Mouse (Mus musculus) heart, adult 2 months (tissue): ENCODE results near the gene Ddr1.

Source experiments
- CTCF ChIP-seq: fragments of 200-600 bp; IDR thresholded peaks from 2 replicates; pipeline ENCODE4 v1.8.1; 2022; ENCODE audit warnings: antibody characterized with exemption, mild to moderate bottlenecking, moderate library complexity
- POLR2A ChIP-seq: fragments of 200-500 bp; IDR thresholded peaks from 2 replicates; pipeline ENCODE4 v1.6.1; 2011; ENCODE audit warnings: mild to moderate bottlenecking, low read depth, low read length, control low read depth; ENCODE audit not compliant: insufficient read depth

DNA sequence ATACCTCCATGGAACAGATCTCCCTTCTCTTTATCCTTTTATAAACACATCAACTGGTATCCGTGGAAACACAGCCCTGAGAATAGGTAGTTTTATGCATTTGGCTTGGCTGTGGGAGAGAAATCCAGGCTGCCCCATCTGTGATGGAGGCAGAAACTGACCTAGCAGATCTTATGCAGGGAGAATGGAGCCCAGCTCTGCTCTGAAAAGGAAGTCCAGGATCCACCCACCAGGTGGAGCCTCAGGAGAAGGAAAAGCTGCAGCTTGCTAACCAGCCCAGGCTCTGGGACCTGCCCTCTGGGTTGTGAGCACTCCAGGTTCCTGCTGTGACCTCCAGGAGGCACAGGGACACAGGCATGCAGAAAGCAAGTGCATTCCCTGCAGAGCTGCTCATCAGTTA lies 70.4 kb downstream of the Ddr1 start:
- TF ChIP-seq POLR2A (no peak), CTCF (peak; percentile 50)
